Mouse (Mus musculus) liver, postnatal 0 days (tissue): ENCODE results near the gene Cdk19.

Source experiments
- CTCF ChIP-seq: sonication (generic); IDR thresholded peaks from 2 replicates; pipeline ENCODE4 v1.5.1; 2016; ENCODE audit warnings: antibody characterized with exemption, low read depth
- EP300 ChIP-seq: IDR thresholded peaks from 2 replicates; pipeline ENCODE4 v1.6.1; 2016; ENCODE audit warnings: antibody characterized with exemption, low read depth, mild to moderate bottlenecking

GRCm38 (mm10) chr10:40443806-40444357 is 104.5 kb downstream of the Cdk19 start:
- TF ChIP-seq CTCF (no peak), EP300 (no peak)
